Mouse (Mus musculus) heart, adult 2 months (tissue): ENCODE measurements around the gene Sorbs2.

Experiments
- CTCF ChIP-seq: fragments of 200-600 bp; IDR thresholded peaks from 2 replicates; pipeline ENCODE4 v1.8.1; 2022; ENCODE audit warnings: antibody characterized with exemption, mild to moderate bottlenecking, moderate library complexity
- EP300 ChIP-seq: fragments of 200-500 bp; IDR thresholded peaks from 2 replicates; pipeline ENCODE4 v1.6.1; 2011; ENCODE audit warnings: low read depth, low read length, control low read depth; ENCODE audit not compliant: insufficient read depth
- POLR2A ChIP-seq: fragments of 200-500 bp; IDR thresholded peaks from 2 replicates; pipeline ENCODE4 v1.6.1; 2011; ENCODE audit warnings: mild to moderate bottlenecking, low read depth, low read length, control low read depth; ENCODE audit not compliant: insufficient read depth

GRCm38 (mm10) chr8:45666221-45666620 is 158.6 kb downstream of the Sorbs2 start:
- TF ChIP-seq POLR2A = no peak
- no peak for TF ChIP-seq CTCF
- no peak for TF ChIP-seq EP300
